8 mouse cellular contexts compared by ENCODE assay signal in the genomic region with DNA sequence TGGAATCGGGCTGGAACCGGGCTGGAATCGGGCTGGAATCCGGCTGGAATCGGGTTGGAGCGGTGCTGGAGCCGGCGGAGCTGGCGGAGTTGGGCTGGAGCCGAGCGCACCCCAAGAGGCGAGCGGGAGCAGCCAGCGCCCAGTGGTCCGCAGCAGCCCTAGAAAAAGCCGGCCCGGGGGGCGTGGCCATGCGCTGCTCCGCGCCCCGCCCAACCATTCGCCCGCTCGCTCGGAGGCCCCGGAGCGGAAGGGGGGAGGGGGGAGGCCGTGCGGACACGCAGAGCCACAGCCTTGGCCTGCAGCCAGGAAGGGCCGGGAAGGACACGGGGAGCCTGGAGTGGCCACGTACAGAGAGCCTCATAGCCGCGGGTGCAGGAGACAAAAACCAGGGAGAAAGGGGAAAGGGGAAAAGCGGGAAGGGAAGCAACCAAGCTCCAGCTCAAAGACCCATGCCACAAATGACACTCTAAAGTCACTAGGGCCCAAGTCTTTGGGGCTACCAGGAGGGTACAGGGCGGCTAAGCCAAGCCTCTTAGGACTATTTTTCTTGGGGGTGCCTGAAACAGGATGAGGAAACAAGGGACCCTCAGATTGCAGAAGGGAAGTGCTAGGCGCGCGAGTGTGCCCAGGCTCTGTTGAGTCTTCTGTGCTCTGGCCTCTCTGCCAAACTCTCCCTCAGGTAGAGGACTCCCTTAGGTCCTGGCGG.
DNase-seq lines count a peak whose midpoint lies in the region; ATAC-seq and TF ChIP-seq lines count a peak whose summit lies in the region.

No protein-coding gene starts in this region.

- no peak for TF ChIP-seq RAD21 in CH12.LX (IDR thresholded peaks at IDR 0.05; ENCODE audit: low read depth, low read length)

- peak; percentile 59; the same call in 1 of the 2 replicates for TF ChIP-seq POLR2A in CH12.LX (IDR thresholded peaks at IDR 0.05; ENCODE audit: low read depth, low read length)
- TF ChIP-seq POLR2A in lung, adult 2 months (IDR thresholded peaks at IDR 0.05; ENCODE audit: borderline replicate concordance, extremely low read depth, low read depth, low read length) = no peak; the same call in 1 of the 2 replicates

- WGBS in forebrain, embryonic 11.5 days = 17% methylated on average over 27 of the region's 42 CpGs
- 12% methylated on average over 31 of the region's 42 CpGs for WGBS in heart, embryonic 16.5 days
- WGBS in lung, adult 2 months = 20% methylated on average over 41 of the region's 42 CpGs
- 24% methylated on average over 36 of the region's 42 CpGs for WGBS in neural tube, embryonic 15.5 days

- peaks cover 0 to 4% of the 10 kb centered on the region in 2 experiments for H3K36me3 ChIP-seq in CH12.LX (replicated peaks in 1 of 2; ENCODE audit: control insufficient read depth in 1 of 2, insufficient read depth in 1 of 2, low read length in 1 of 2)
- no peaks in the 10 kb centered on the region for H3K36me3 ChIP-seq in forebrain, embryonic 11.5 days (ENCODE audit: control insufficient read depth, insufficient read depth, low read length)
- H3K36me3 ChIP-seq in heart, embryonic 16.5 days (ENCODE audit: control insufficient read depth, insufficient read depth) = 0 out of 2 replicates have a peak, but pooled peaks cover 4% of the 10 kb centered on the region
- no peaks in the 10 kb centered on the region for H3K36me3 ChIP-seq in neural tube, embryonic 15.5 days

- TF ChIP-seq CTCF in CH12.LX (conservative IDR thresholded peaks at IDR 0.05 in 1 of 2, IDR thresholded peaks at IDR 0.05 in 1 of 2; ENCODE audit: low read depth in 2 of 2, low read length in 2 of 2) = no peak
- no peak for TF ChIP-seq CTCF in lung, adult 2 months (IDR thresholded peaks at IDR 0.05; ENCODE audit: insufficient read depth, low read length)

- DNase-seq in CH12.LX (ENCODE audit: extremely low read depth) = peak; percentile 52
- peak; percentile 92 for DNase-seq in forebrain, embryonic 11.5 days (ENCODE audit: low spot score)
- peak; percentile 95 to 96 for DNase-seq in kidney, postnatal 25 days
- DNase-seq in lung, adult 2 months = peak; percentile 80
- DNase-seq in testis, postnatal 14 days (ENCODE audit: low spot score) = peak; percentile 87

- TF ChIP-seq EP300 in CH12.LX (IDR thresholded peaks at IDR 0.05; ENCODE audit: low read length) = no peak

- H3K27ac ChIP-seq in CH12.LX (ENCODE audit: insufficient read depth, low read depth) = peak overlapping the region; percentile 24; the same call in 1 of the 2 replicates
- peak overlapping the region; percentile 90 for H3K27ac ChIP-seq in brown adipose tissue, adult 24 weeks (replicated peaks; ENCODE audit: low read depth, low read length)
- H3K27ac ChIP-seq in forebrain, embryonic 11.5 days (ENCODE audit: low read depth, low read length) = peak overlapping the region; percentile 57; the same call in 1 of the 2 replicates
- peak overlapping the region; percentile 98 for H3K27ac ChIP-seq in heart, embryonic 16.5 days (ENCODE audit: low read length)
- peak overlapping the region; percentile 65 for H3K27ac ChIP-seq in neural tube, embryonic 15.5 days (replicated peaks)

- H3K27me3 ChIP-seq in CH12.LX (replicated peaks) = no peaks in the 10 kb centered on the region
- H3K27me3 ChIP-seq in forebrain, embryonic 11.5 days (ENCODE audit: control insufficient read depth, insufficient read depth, low read length) = no peaks in the 10 kb centered on the region
- no peaks in the 10 kb centered on the region for H3K27me3 ChIP-seq in heart, embryonic 16.5 days (ENCODE audit: control insufficient read depth, insufficient read depth, low read length)
- peaks cover 24% of the 10 kb centered on the region for H3K27me3 ChIP-seq in neural tube, embryonic 15.5 days (replicated peaks)

- H3K9me3 ChIP-seq in CH12.LX (replicated peaks; ENCODE audit: low read length) = no peaks in the 10 kb centered on the region
- H3K9me3 ChIP-seq in forebrain, embryonic 11.5 days (ENCODE audit: control insufficient read depth, low read length) = no peaks in the 10 kb centered on the region
- no peaks in the 10 kb centered on the region for H3K9me3 ChIP-seq in heart, embryonic 16.5 days (replicated peaks; ENCODE audit: control insufficient read depth, low read length)
- H3K9me3 ChIP-seq in neural tube, embryonic 15.5 days (replicated peaks) = no peaks in the 10 kb centered on the region

- in situ Hi-C loops in CH12.LX (cut with MboI; ENCODE audit: low pct_ligation_motif_present, low pct_unique_long_range_greater_than_20kb, low sequenced_read_pairs) = no loop called here

- peak overlapping the region; percentile 53 for H3K9ac ChIP-seq in CH12.LX (ENCODE audit: insufficient read depth, low read depth)
- peak overlapping the region; percentile 69 for H3K9ac ChIP-seq in forebrain, embryonic 11.5 days (ENCODE audit: low read length)
- H3K9ac ChIP-seq in heart, embryonic 16.5 days (ENCODE audit: low read length) = peak overlapping the region; percentile 88
- H3K9ac ChIP-seq in neural tube, embryonic 15.5 days (replicated peaks) = peak overlapping the region; percentile 42; the same call in 1 of the 2 replicates

- peak overlapping the region; percentile 30 for H3K4me2 ChIP-seq in CH12.LX (ENCODE audit: insufficient read depth, low read depth, poor library complexity, severe bottlenecking)
- peak overlapping the region; percentile 49 for H3K4me2 ChIP-seq in forebrain, embryonic 11.5 days (ENCODE audit: low read depth, low read length, severe bottlenecking)
- H3K4me2 ChIP-seq in heart, embryonic 16.5 days (ENCODE audit: low read depth, low read length) = peak overlapping the region; percentile 73
- H3K4me2 ChIP-seq in neural tube, embryonic 15.5 days = peak overlapping the region; percentile 75

- peak; percentile 92 for ATAC-seq in forebrain, embryonic 11.5 days (replicated peaks; ENCODE audit: low FRiP score)
- ATAC-seq in heart, embryonic 16.5 days (replicated peaks; ENCODE audit: extremely low read depth, insufficient read depth, low FRiP score) = peak; percentile 79
- peak; percentile 84 for ATAC-seq in neural tube, embryonic 15.5 days (ENCODE audit: low FRiP score)

- H3K4me1 ChIP-seq in CH12.LX (ENCODE audit: control insufficient read depth in 1 of 2, insufficient read depth in 2 of 2) = 0 out of 4 replicates have a peak, but pooled peaks cover 0 to 4% of the 10 kb centered on the region in 2 experiments
- H3K4me1 ChIP-seq in brown adipose tissue, adult 24 weeks (ENCODE audit: control insufficient read depth, insufficient read depth, insufficient read length, low read length) = no peaks in the 10 kb centered on the region; the same call in 1 of the 2 replicates
- 0 out of 2 replicates have a peak, but pooled peaks cover 1% of the 10 kb centered on the region for H3K4me1 ChIP-seq in forebrain, embryonic 11.5 days (replicated peaks; ENCODE audit: control insufficient read depth, insufficient read depth, low read length)
- 0 out of 2 replicates have a peak, but pooled peaks cover 2% of the 10 kb centered on the region for H3K4me1 ChIP-seq in heart, embryonic 16.5 days (ENCODE audit: control insufficient read depth, insufficient read depth, low read length)
- H3K4me1 ChIP-seq in lung, adult 2 months (ENCODE audit: control insufficient read depth, insufficient read depth, low read length) = no peaks in the 10 kb centered on the region; the same call in 1 of the 2 replicates
- peaks cover 5% of the 10 kb centered on the region for H3K4me1 ChIP-seq in neural tube, embryonic 15.5 days

- dilution Hi-C loops in CH12.LX (cut with MboI; ENCODE audit: extremely low pct_ligation_motif_present, extremely low pct_unique_long_range_greater_than_20kb, low sequenced_read_pairs) = no loop called here

- H3K79me2 ChIP-seq in CH12.LX (replicated peaks; ENCODE audit: control insufficient read depth, extremely low read depth, insufficient read depth, poor library complexity, severe bottlenecking) = no peaks in the 10 kb centered on the region

- H3K4me3 ChIP-seq in CH12.LX (replicated peaks in 1 of 3; ENCODE audit: low read depth in 2 of 3, low read length in 2 of 3, poor library complexity in 1 of 3) = peak overlapping the region; percentile 41 to 87 (median 63)
- H3K4me3 ChIP-seq in brown adipose tissue, adult 24 weeks (ENCODE audit: insufficient read depth, low read depth, low read length) = peak overlapping the region; percentile 86
- peak overlapping the region; percentile 47 for H3K4me3 ChIP-seq in forebrain, embryonic 11.5 days (ENCODE audit: low read depth, low read length)
- H3K4me3 ChIP-seq in heart, embryonic 16.5 days (ENCODE audit: low read length) = peak overlapping the region; percentile 67
- H3K4me3 ChIP-seq in lung, adult 2 months (replicated peaks; ENCODE audit: extremely low read depth, low read depth, low read length) = peak overlapping the region; percentile 79
- peak overlapping the region; percentile 45 for H3K4me3 ChIP-seq in neural tube, embryonic 15.5 days (replicated peaks)

TF ChIP-seq in CH12.LX, 34 proteins besides CTCF, POLR2A, EP300 and RAD21:
- TF ChIP-seq MAZ (IDR thresholded peaks at IDR 0.05; ENCODE audit: low read depth, low read length) (0 out of 2 replicates have a peak, but pooled peaks have one; percentile 41), CHD2 (IDR thresholded peaks at IDR 0.05; ENCODE audit: low read length) (peak; percentile 31; the same call in 1 of the 2 replicates), ELF1 (IDR thresholded peaks at IDR 0.05; ENCODE audit: low read depth, low read length) (peak; percentile 29; the same call in 1 of the 2 replicates), BHLHE40 (IDR thresholded peaks at IDR 0.05; ENCODE audit: low read depth, low read length) (no peak), ZMIZ1 (IDR thresholded peaks at IDR 0.05; ENCODE audit: low read depth, low read length) (peak; percentile 29; the same call in 1 of the 2 replicates), NRF1 (IDR thresholded peaks at IDR 0.05; ENCODE audit: low read depth, low read length) (0 out of 2 replicates have a peak, but pooled peaks have one; percentile 35), MYC (IDR thresholded peaks at IDR 0.05; ENCODE audit: low read depth, low read length) (no peak)

Comparison
In these comparisons a context has a peak if more than half of its experiments do, and no peak if none do; other contexts are left out.
1. Peak in every context shown above with its lines: DNase-seq, ATAC-seq, H3K4me3 ChIP-seq and H3K27ac ChIP-seq.
2. H3K27ac ChIP-seq: peak in every context shown above with its lines; median percentile 98 in heart, embryonic 16.5 days; 90 in brown adipose tissue, adult 24 weeks; 65 in neural tube, embryonic 15.5 days; 57 in forebrain, embryonic 11.5 days; 24 in CH12.LX.